Mouse (Mus musculus): ENCODE data around the gene Nlrc4. TPM values are rescaled to one million over a fixed set of nuclear protein-coding genes. Genes with fewer than 3 reads are reported as not detected.

Nlrc4 gene
- polyA plus RNA-seq, 1 experiment from 2014 or later, result 0.41 TPM

GRCm38 (mm10) chr17:74394855-74395254, 64.1 kb downstream of the Nlrc4 start:
- no peaks in the 10 kb centered on the region for H3K27me3 ChIP-seq (ENCODE audit: control insufficient read depth, insufficient read depth, low read length)
- H3K9ac ChIP-seq (ENCODE audit: low read depth, low read length), result peak overlapping the region; percentile 91; the same call in 1 of the 2 replicates
- peak overlapping the region; percentile 48 for H3K4me2 ChIP-seq (replicated peaks; ENCODE audit: low read depth, low read length)
- 32% methylated on average over 16 of the region's 16 CpGs for WGBS
- H3K4me1 ChIP-seq (ENCODE audit: control insufficient read depth, insufficient read depth, low read length), result no peaks in the 10 kb centered on the region
- H3K27ac ChIP-seq (ENCODE audit: low read depth, low read length), result 0 out of 2 replicates have a peak overlapping the region, but pooled peaks have one; percentile 3
- H3K36me3 ChIP-seq (ENCODE audit: control insufficient read depth, insufficient read depth, low read length), result no peaks in the 10 kb centered on the region; the same call in 1 of the 2 replicates
- peak overlapping the region; percentile 82 for H3K4me3 ChIP-seq (ENCODE audit: low read length)
- ATAC-seq (ENCODE audit: low FRiP score, low TSS enrichment), result peak; percentile 60
- no peaks in the 10 kb centered on the region for H3K9me3 ChIP-seq (ENCODE audit: control insufficient read depth, low read length)

- WGBS, result 85% methylated on average over 2 of the region's 2 CpGs
- Histone ChIP-seq H3K4me3 (ENCODE audit: low read length) (no peak overlapping the region), H3K27ac (ENCODE audit: low read depth, low read length) (no peak overlapping the region), H3K36me3 (ENCODE audit: control insufficient read depth, insufficient read depth, low read length) (no peaks in the 10 kb centered on the region; the same call in 1 of the 2 replicates), H3K9me3 (ENCODE audit: control insufficient read depth, low read length) (no peaks in the 10 kb centered on the region), H3K4me1 (ENCODE audit: control insufficient read depth, insufficient read depth, low read length) (no peaks in the 10 kb centered on the region), H3K4me2 (replicated peaks; ENCODE audit: low read depth, low read length) (no peak overlapping the region), H3K9ac (ENCODE audit: low read depth, low read length) (no peak overlapping the region), H3K27me3 (ENCODE audit: control insufficient read depth, insufficient read depth, low read length) (no peaks in the 10 kb centered on the region)
- no peak for ATAC-seq (ENCODE audit: low FRiP score, low TSS enrichment)
These were observed 64.6 kb downstream of the Nlrc4 start for GRCm38 (mm10) chr17:74394381-74394780.

- Histone ChIP-seq H3K9me3 (ENCODE audit: control insufficient read depth, low read length) (no peaks in the 10 kb centered on the region), H3K36me3 (ENCODE audit: control insufficient read depth, insufficient read depth, low read length) (peaks cover 33% of the 10 kb centered on the region), H3K27me3 (ENCODE audit: control insufficient read depth, insufficient read depth, low read length) (no peaks in the 10 kb centered on the region), H3K4me3 (ENCODE audit: low read length) (no peak overlapping the region), H3K4me2 (replicated peaks; ENCODE audit: low read depth, low read length) (no peak overlapping the region), H3K4me1 (ENCODE audit: control insufficient read depth, insufficient read depth, low read length) (no peaks in the 10 kb centered on the region), H3K27ac (ENCODE audit: low read depth, low read length) (no peak overlapping the region), H3K9ac (ENCODE audit: low read depth, low read length) (no peak overlapping the region)
- ATAC-seq (ENCODE audit: low FRiP score, low TSS enrichment), result no peak
- WGBS, result 82% methylated on average over 3 of the region's 3 CpGs
These were observed 69.1 kb downstream of the Nlrc4 start for GRCm38 (mm10) chr17:74389847-74390246.

- Histone ChIP-seq H3K36me3 (ENCODE audit: control insufficient read depth, insufficient read depth, low read length) (peaks cover 57% of the 10 kb centered on the region), H3K9ac (ENCODE audit: low read depth, low read length) (no peak overlapping the region), H3K4me2 (replicated peaks; ENCODE audit: low read depth, low read length) (no peak overlapping the region), H3K4me1 (ENCODE audit: control insufficient read depth, insufficient read depth, low read length) (no peaks in the 10 kb centered on the region), H3K27me3 (ENCODE audit: control insufficient read depth, insufficient read depth, low read length) (no peaks in the 10 kb centered on the region), H3K27ac (ENCODE audit: low read depth, low read length) (no peak overlapping the region), H3K4me3 (ENCODE audit: low read length) (no peak overlapping the region), H3K9me3 (ENCODE audit: control insufficient read depth, low read length) (no peaks in the 10 kb centered on the region)
- ATAC-seq (ENCODE audit: low FRiP score, low TSS enrichment), result no peak
These were observed 72.3 kb downstream of the Nlrc4 start for GRCm38 (mm10) chr17:74386657-74387056.

GRCm38 (mm10) chr17:74376916-74377315, 82.0 kb downstream of the Nlrc4 start:
- Histone ChIP-seq H3K36me3 (ENCODE audit: control insufficient read depth, insufficient read depth, low read length) (peaks cover 64% of the 10 kb centered on the region), H3K4me2 (replicated peaks; ENCODE audit: low read depth, low read length) (no peak overlapping the region), H3K9ac (ENCODE audit: low read depth, low read length) (no peak overlapping the region), H3K4me1 (ENCODE audit: control insufficient read depth, insufficient read depth, low read length) (no peaks in the 10 kb centered on the region), H3K4me3 (ENCODE audit: low read length) (no peak overlapping the region), H3K27ac (ENCODE audit: low read depth, low read length) (no peak overlapping the region), H3K27me3 (ENCODE audit: control insufficient read depth, insufficient read depth, low read length) (no peaks in the 10 kb centered on the region), H3K9me3 (ENCODE audit: control insufficient read depth, low read length) (no peaks in the 10 kb centered on the region)
- ATAC-seq (ENCODE audit: low FRiP score, low TSS enrichment), result no peak
- 100% methylated on average over 1 of the region's 1 CpGs for WGBS

Other genes with a start within 250 kb of the Nlrc4 start
- 94.1 and 94.7 TPM in 2 replicates for gene Memo1, start 163.6 kb downstream of the Nlrc4 start, polyA plus RNA-seq (2014; fragmentation: Nextera tagmentation; extraction: Ambion mirVana)
- 264 and 339 TPM in 2 replicates for gene Dpy30, start 135.2 kb downstream of the Nlrc4 start, polyA plus RNA-seq (2014; fragmentation: Nextera tagmentation; extraction: Ambion mirVana)
- gene Spast, start 120.2 kb downstream of the Nlrc4 start, polyA plus RNA-seq (2014; fragmentation: Nextera tagmentation; extraction: Ambion mirVana), result 17.9 and 22.8 TPM in 2 replicates
- gene Slc30a6, start 63.5 kb downstream of the Nlrc4 start, polyA plus RNA-seq (2014; fragmentation: Nextera tagmentation; extraction: Ambion mirVana), result 46.2 and 47.4 TPM in 2 replicates
- 59.8 and 72.9 TPM in 2 replicates for gene Yipf4, start 30.4 kb upstream of the Nlrc4 start, polyA plus RNA-seq (2014; fragmentation: Nextera tagmentation; extraction: Ambion mirVana)
- 110 and 120 TPM in 2 replicates for gene Birc6, start 69.2 kb upstream of the Nlrc4 start, polyA plus RNA-seq (2014; fragmentation: Nextera tagmentation; extraction: Ambion mirVana)